Mouse (Mus musculus) liver, embryonic 14.5 days (tissue): ENCODE measurements around the gene Mob3a.

Source experiments
- CTCF ChIP-seq: IDR thresholded peaks from 2 replicates; pipeline ENCODE4 v1.5.1; 2016; ENCODE audit warnings: antibody characterized with exemption, low read depth, control low read depth
- EP300 ChIP-seq: IDR thresholded peaks from 2 replicates; pipeline ENCODE4 v1.6.1; 2016; ENCODE audit warnings: antibody characterized with exemption, low read depth

DNA sequence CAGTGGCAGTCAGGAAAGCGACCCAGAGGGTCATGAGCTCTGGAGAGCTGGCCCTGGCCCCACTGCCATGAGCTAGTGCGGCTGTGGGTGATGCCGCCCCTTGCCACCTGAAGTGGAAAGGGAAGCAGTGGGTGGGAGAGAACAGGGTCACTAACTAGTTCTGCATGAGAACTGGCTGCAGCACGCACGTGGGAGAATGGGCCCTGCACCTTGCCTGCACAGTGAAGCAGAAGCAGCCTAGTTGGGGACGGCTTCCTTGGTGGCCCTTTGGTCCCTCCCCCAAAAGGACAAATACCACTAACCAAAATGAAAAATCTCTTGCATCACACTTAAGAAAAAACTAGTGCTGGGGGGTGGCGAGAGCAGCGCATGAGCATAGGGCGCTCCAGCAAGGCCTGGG, 3.2 kb downstream of the Mob3a start:
- TF ChIP-seq CTCF (no peak), EP300 (no peak)
